8 mouse cellular contexts compared by ENCODE assay signal in the genomic region with DNA sequence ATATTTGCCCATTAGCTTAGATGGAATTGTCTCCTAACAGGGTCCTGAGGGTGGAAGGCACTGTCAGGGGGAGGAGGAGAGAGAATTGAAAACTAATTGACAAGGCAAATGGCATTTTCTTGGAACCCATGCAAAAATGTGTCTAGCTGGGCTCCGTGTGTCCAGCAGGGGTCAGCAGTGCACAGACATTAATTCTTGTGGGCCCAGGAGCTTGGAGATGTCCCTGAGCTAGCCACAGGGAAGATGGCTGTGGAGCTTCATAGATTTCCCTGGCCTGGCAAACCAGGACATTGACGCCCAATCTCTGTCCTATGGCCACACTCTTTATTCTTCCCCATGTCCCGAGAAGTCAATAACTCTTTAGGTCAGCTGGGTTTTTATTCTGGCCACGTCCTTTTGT.
A peak's percentile ranks its signal among the peaks of the same experiment; 100 is the strongest.
DNase-seq lines count a peak whose midpoint lies in the region; ATAC-seq and TF ChIP-seq lines count a peak whose summit lies in the region.

No protein-coding gene starts in this region.

- TF ChIP-seq CTCF in hindbrain, postnatal 0 days (IDR thresholded peaks at IDR 0.05; ENCODE audit: low read depth) = peak; percentile 91

- no peaks in the 10 kb centered on the region for H3K4me1 ChIP-seq in hindbrain, embryonic 10.5 days (replicated peaks)
- H3K4me1 ChIP-seq in hindbrain, embryonic 13.5 days (replicated peaks) = 0 out of 2 replicates have a peak, but pooled peaks cover 2% of the 10 kb centered on the region
- no peaks in the 10 kb centered on the region for H3K4me1 ChIP-seq in embryonic facial prominence, embryonic 10.5 days
- no peaks in the 10 kb centered on the region for H3K4me1 ChIP-seq in hindbrain, postnatal 0 days (ENCODE audit: insufficient read depth, low read length)
- no peaks in the 10 kb centered on the region for H3K4me1 ChIP-seq in midbrain, embryonic 15.5 days

- intact Hi-C loops in left cerebral cortex, postnatal 10 days (cut with DNase I) = loop anchor here (5.0 to 10.0 kb wide), 2 partner anchors 642 to 1145 kb away; no protein-coding TSS in a partner anchor

- ATAC-seq in hindbrain, embryonic 13.5 days (ENCODE audit: low FRiP score) = no peak
- no peak for ATAC-seq in hindbrain, postnatal 0 days
- peak; percentile 67; the same call in 1 of the 2 replicates for ATAC-seq in midbrain, embryonic 15.5 days (replicated peaks)

- no peaks in the 10 kb centered on the region for H3K27me3 ChIP-seq in hindbrain, embryonic 10.5 days (ENCODE audit: insufficient read depth, poor library complexity, severe bottlenecking)
- no peaks in the 10 kb centered on the region for H3K27me3 ChIP-seq in hindbrain, embryonic 13.5 days
- H3K27me3 ChIP-seq in embryonic facial prominence, embryonic 10.5 days (replicated peaks; ENCODE audit: low read depth, poor library complexity, severe bottlenecking) = no peaks in the 10 kb centered on the region
- no peaks in the 10 kb centered on the region for H3K27me3 ChIP-seq in hindbrain, postnatal 0 days (ENCODE audit: insufficient read depth, low read length)
- 0 out of 2 replicates have a peak, but pooled peaks cover 3% of the 10 kb centered on the region for H3K27me3 ChIP-seq in midbrain, embryonic 15.5 days (replicated peaks)

- H3K4me2 ChIP-seq in hindbrain, embryonic 13.5 days = no peak overlapping the region
- no peak overlapping the region for H3K4me2 ChIP-seq in hindbrain, postnatal 0 days (ENCODE audit: low read depth, low read length)
- H3K4me2 ChIP-seq in midbrain, embryonic 15.5 days = no peak overlapping the region

- no peak overlapping the region for H3K9ac ChIP-seq in hindbrain, embryonic 13.5 days
- no peak overlapping the region for H3K9ac ChIP-seq in hindbrain, postnatal 0 days (replicated peaks; ENCODE audit: low read length)
- H3K9ac ChIP-seq in midbrain, embryonic 15.5 days = no peak overlapping the region

- H3K9me3 ChIP-seq in hindbrain, embryonic 10.5 days = no peaks in the 10 kb centered on the region
- H3K9me3 ChIP-seq in hindbrain, embryonic 13.5 days = no peaks in the 10 kb centered on the region
- H3K9me3 ChIP-seq in embryonic facial prominence, embryonic 10.5 days = no peaks in the 10 kb centered on the region
- no peaks in the 10 kb centered on the region for H3K9me3 ChIP-seq in hindbrain, postnatal 0 days (ENCODE audit: low read length)
- no peaks in the 10 kb centered on the region for H3K9me3 ChIP-seq in midbrain, embryonic 15.5 days

- no peak overlapping the region for H3K4me3 ChIP-seq in hindbrain, embryonic 10.5 days
- H3K4me3 ChIP-seq in hindbrain, embryonic 13.5 days = no peak overlapping the region
- no peak overlapping the region for H3K4me3 ChIP-seq in embryonic facial prominence, embryonic 10.5 days
- H3K4me3 ChIP-seq in hindbrain, postnatal 0 days (ENCODE audit: low read length) = no peak overlapping the region
- H3K4me3 ChIP-seq in midbrain, embryonic 15.5 days = no peak overlapping the region

- WGBS in hindbrain, embryonic 10.5 days = 22% methylated on average over 4 of the region's 4 CpGs
- 26% methylated on average over 4 of the region's 4 CpGs for WGBS in hindbrain, embryonic 13.5 days
- WGBS in embryonic facial prominence, embryonic 10.5 days = 20% methylated on average over 4 of the region's 4 CpGs
- 25% methylated on average over 4 of the region's 4 CpGs for WGBS in hindbrain, postnatal 0 days
- WGBS in midbrain, embryonic 15.5 days = 21% methylated on average over 4 of the region's 4 CpGs

- no peak overlapping the region for H3K27ac ChIP-seq in hindbrain, embryonic 10.5 days
- H3K27ac ChIP-seq in hindbrain, embryonic 13.5 days = no peak overlapping the region
- no peak overlapping the region for H3K27ac ChIP-seq in embryonic facial prominence, embryonic 10.5 days (replicated peaks)
- no peak overlapping the region for H3K27ac ChIP-seq in hindbrain, postnatal 0 days
- no peak overlapping the region for H3K27ac ChIP-seq in midbrain, embryonic 15.5 days

- no peaks in the 10 kb centered on the region for H3K36me3 ChIP-seq in hindbrain, embryonic 10.5 days
- H3K36me3 ChIP-seq in hindbrain, embryonic 13.5 days = no peaks in the 10 kb centered on the region
- H3K36me3 ChIP-seq in embryonic facial prominence, embryonic 10.5 days (replicated peaks) = no peaks in the 10 kb centered on the region
- H3K36me3 ChIP-seq in hindbrain, postnatal 0 days (ENCODE audit: insufficient read depth, low read length) = no peaks in the 10 kb centered on the region
- H3K36me3 ChIP-seq in midbrain, embryonic 15.5 days (replicated peaks) = no peaks in the 10 kb centered on the region

- peak; percentile 75 for DNase-seq in hindbrain, embryonic 10.5 days (ENCODE audit: low spot score)
- DNase-seq in adrenal gland, postnatal 36 days = peak; percentile 68 to 79
- DNase-seq in embryonic facial prominence, embryonic 10.5 days (ENCODE audit: low spot score) = peak; percentile 77
- peak; percentile 83 for DNase-seq in hindbrain, postnatal 0 days (ENCODE audit: low spot score)
- DNase-seq in left cerebral cortex, postnatal 10 days (ENCODE audit: extremely low spot score in 1 of 2, low spot score in 2 of 2) = peak; percentile 46 to 63
- DNase-seq in thymus, postnatal 25 days = peak; percentile 38
